Mouse (Mus musculus): ENCODE data around the gene Ccdc62.

DNA sequence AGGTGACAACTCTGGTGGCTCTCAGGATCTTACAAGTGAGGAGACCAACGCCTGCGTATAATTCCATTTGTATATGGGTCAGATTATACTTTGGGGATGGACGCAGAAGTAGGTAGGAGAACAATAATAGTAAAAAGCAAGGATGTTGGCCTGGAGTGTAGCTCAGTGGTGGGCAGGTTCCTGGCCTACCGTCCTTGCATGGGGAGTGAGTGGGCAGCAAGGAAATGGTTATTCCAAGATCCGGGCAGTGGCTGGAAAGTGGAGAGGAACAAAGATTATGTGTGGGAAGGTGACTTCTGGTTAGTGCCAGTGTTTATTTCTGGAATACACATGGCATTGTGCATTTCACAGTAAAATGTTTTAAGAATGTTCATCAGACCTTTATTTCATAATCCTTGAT lies 5.5 kb downstream of the Ccdc62 start:
- TF ChIP-seq CTCF (IDR thresholded peaks at IDR 0.05; ENCODE audit: borderline replicate concordance, control insufficient read depth, extremely low read depth, insufficient read depth, low read length, poor library complexity) (no peak), POLR2A (IDR thresholded peaks at IDR 0.05; ENCODE audit: control insufficient read depth, extremely low read depth, insufficient read depth, low read length, poor library complexity) (no peak)
